Mouse (Mus musculus): ENCODE data around the gene Jmjd4.

Jmjd4 gene

DNA sequence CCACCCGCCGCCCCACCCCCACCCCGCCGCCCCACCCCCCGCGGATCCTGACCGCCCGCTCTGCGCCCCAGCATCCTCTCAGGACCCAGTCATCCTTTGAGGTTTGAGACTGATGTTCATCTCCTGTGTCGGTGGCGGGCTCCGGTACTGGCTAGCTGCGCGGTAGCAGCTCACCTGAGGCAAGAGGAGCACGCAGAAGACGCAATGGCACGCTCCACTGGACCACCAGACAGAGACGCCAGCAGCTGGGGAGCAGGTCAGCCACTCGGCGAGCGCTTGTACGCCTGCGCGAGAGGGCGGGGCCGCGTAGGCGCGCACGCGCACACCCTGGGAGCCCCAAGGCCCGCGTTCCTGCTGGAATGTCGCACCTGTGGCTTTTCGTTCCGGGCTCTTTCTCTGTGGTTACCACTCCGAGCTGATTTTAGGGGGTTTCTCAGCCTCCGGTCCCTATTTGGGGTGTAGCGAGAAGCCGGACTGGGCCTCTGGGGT lies at the start of gene Jmjd4:
Jmjd4 (plus strand) TSS at position 305 of the 489 bp plus-strand sequence.
- peak; percentile 91 to 93 for DNase-seq

DNA sequence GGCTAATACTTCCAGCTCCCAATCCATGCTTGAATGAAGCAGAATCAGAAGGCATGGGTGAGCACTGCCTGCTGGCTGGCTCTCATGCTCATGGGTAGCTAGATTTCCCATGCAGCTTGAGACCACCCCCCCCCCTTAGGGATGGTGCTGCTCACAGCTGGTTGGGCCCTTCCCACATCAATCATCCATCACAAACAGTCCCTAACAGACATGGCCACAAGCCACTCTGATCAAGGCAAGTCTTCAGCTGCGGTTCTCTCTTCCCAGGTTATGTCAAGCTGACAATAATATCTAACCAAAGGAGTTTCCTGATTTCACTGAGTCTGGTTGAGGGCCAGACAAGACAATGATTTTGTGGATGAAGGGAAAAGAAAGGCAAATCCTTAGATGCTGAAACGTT lies 49.0 kb upstream of the Jmjd4 start:
- no peak for DNase-seq

- no peak for DNase-seq
Measured at GRCm38 (mm10) chr11:59405761-59406160, 44.1 kb upstream of the Jmjd4 start.

DNA sequence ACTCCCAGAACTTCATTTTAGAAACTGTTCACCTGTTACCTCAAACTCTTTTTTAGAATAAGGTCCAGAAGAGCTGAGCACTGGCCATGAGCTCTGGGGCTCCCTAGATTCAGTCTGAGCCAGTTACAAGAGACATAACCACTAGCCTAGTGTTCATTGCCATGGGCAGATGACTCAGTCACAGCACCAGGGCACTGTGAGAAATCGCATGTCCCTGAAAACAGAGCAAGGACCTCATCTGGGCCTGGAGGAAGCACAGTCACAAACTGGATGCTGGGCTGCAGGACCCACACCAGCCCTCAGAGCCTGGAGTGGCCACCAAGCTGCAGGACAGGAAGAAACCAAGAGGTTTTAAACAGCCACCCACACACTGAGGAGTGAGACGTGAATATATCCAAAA lies 39.0 kb upstream of the Jmjd4 start:
- no peak for DNase-seq

DNA sequence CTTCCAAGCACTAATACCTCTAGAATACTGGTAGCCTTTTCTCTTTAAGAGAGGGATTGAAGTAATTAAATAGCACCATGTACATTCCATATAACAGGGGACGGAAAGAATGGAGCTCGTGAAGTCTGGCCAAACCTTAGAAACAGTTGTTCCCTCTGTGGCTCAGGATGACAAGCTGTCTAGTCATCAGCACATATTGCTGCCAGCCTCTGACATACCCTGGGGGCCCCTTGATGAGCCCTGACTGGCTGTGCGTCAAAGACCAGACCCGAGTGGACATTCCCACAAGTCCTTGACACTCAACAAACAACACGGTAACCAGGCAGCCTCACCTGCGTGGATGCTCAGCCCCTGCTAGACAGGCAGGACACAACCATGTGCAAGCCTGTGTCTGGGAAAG lies 37.8 kb upstream of the Jmjd4 start:
- DNase-seq, result no peak

- DNase-seq, result no peak
Measured at GRCm38 (mm10) chr11:59412999-59413863, 36.6 kb upstream of the Jmjd4 start.

GRCm38 (mm10) chr11:59418708-59419107 lies 31.1 kb upstream of the Jmjd4 start:
- peak; percentile 7 to 25 for DNase-seq

DNA sequence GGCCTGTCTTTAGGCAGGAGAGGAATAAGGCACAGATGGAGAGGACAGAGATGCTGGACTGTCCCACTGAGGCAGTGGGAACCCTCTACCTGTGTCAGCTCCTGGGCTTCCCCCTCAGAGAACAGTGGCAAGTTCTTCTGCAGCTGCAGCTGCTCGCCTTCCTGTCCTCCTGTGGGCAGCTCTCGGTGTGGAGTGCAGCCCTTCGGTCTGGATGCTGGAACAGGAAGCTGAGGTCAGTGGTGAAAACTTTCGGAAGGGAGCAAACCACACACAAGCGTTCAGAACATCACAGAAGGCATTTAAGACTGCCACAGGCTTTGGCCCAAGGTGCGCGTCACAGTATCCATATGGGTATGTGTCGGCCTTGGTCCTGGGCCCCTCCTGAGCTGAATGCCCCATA lies 28.4 kb upstream of the Jmjd4 start:
- DNase-seq, result no peak

DNA sequence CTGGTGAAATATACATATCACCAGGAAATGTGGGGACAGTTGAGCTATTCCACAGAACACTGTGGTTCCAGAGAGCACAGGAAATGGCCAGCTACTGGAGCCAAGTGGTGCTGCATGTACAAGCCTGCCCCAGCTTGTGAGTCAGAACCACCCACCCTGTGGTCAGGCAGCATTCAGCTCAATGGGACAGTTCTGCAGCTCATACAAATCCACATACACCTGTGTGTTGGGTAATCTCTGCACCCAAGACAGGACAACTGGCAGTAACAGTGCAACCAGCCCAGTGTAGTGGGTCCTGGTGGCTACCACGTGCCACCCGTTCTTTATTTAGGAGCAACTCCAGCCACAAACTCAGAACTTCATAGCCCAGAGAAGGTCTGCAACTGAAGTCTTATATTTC lies 27.9 kb upstream of the Jmjd4 start:
- DNase-seq, result no peak

DNA sequence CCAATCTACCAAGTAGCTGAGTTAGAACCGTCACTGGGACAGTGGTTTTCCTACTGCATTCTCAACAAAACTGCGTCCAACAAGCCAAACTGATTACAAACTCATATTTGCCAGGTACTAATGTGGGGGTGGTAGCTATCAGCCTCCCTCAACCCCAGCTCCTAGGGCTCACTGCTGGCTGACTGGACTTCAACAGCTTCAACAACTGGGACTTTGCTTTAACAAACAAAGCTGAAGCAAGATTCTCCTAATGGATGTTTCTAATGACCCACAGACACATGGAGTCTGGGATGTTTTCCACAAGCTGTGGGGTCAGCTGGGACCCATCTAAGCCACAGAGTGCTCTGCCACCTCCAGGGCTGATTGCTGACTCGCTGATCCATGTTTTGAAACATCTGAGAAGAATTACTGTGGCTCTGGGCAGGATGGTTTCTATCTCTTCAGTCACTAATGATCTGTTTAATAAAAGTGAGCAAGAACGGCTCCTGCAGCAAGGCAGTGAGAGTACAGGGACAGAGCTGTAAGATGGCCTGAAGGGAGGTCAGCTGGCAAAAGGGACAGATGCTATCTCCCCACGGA lies 26.7 kb upstream of the Jmjd4 start:
- DNase-seq, result no peak

DNA sequence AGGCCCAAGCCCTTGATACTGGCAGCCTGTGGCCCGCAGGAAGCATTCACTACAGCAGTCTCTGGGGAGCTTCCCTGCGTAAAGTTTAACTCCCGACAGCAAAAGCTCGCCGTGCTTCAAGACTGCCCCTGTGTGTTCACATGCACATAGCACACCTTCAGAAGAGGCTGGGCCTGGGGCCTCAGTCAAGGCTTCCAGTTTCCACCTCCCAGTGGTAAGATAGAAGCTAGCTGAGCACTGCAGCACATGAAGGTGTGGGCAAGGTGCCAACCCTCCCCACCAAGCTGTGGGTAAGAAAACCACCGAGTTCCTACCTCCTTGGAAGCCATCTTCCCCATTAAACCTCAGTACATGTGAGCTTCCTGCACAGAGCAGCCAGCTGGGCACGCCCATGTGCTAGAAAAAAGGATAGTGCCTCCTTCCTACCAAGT lies 24.2 kb upstream of the Jmjd4 start:
- no peak for DNase-seq

DNA sequence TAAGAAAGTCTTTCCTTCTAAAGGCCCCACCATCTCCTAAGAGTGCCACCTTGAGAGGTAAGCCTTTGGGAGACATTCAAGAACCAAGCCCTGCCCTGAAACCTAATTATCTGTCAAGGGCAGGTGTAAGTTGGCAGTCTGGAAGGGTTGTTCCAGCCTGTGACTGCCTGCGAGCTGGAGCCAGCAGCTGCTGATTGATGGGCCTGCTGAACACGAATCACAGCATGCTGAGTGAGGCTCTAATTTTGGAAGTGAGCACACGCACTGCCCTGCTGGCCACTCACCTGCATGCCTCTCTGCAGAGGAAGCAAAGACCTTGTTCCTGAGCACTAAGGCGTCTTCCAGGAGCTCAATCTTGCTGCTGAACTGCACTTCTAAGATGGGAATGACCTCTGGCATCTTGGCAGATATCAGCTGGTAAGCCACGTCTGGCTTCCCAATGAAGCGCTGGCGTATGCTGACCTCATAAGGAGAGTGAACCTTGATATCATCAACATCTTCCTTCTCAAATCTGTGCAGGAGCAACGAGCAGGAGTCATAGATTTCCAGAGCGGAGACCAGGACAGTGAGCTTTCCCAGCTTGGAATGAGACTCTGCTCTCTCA lies 21.7 kb upstream of the Jmjd4 start:
- no peak for DNase-seq

- no peak for DNase-seq
Measured at GRCm38 (mm10) chr11:59429959-59430358, 19.9 kb upstream of the Jmjd4 start.

DNA sequence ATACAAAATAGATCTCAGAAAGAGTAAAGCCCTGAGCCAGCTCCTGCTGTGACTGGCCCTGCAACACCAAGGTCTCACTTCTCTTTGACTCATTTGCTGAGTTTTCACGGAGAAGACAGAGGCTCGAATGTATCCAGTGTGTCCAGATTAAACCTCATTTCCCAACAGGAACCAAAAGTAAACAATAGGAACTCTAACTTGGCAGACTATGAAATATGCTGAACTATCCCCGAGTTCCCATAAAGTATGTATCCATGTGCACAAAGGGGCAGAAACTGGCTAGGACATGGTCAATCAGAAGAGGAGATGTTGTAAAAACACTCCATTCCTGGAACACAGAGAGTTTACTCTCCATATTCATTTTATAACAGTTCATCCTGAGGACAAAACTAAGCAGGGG lies 17.6 kb upstream of the Jmjd4 start:
- DNase-seq, result no peak

DNA sequence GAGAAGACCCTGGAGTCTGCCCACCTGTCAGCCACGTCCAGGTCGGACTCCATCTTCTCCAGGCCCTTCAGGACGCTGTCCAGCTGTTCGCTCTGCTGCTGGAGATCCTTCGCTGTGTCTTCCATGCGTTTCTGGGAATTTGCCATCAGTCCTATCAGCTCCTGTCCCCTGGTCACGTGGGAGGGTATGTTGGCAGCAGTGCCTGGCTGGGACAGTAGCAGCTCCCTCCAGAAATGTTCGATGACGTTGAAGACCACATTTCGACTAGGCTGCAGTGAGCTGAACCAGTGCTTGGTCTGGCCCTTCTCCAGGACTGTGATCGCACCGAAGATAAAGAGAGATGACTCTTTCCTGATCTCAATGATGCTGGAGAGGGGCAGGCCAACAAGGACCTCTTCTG lies 11.9 kb upstream of the Jmjd4 start:
- no peak for DNase-seq

GRCm38 (mm10) chr11:59443102-59443501 lies 6.7 kb upstream of the Jmjd4 start:
- peak; percentile 36 to 39 for DNase-seq

- DNase-seq, result no peak
Measured at GRCm38 (mm10) chr11:59450230-59450771, 456 bp downstream of the Jmjd4 start.

GRCm38 (mm10) chr11:59451086-59451485 lies 1.2 kb downstream of the Jmjd4 start, which contains the start of gene Snap47:
Snap47 (minus strand) TSS chr11:59451186.
- DNase-seq, result no peak

GRCm38 (mm10) chr11:59456346-59456745 lies 6.5 kb downstream of the Jmjd4 start:
- no peak for DNase-seq

- no peak for DNase-seq
Measured at GRCm38 (mm10) chr11:59456891-59457290, 7.0 kb downstream of the Jmjd4 start.

DNA sequence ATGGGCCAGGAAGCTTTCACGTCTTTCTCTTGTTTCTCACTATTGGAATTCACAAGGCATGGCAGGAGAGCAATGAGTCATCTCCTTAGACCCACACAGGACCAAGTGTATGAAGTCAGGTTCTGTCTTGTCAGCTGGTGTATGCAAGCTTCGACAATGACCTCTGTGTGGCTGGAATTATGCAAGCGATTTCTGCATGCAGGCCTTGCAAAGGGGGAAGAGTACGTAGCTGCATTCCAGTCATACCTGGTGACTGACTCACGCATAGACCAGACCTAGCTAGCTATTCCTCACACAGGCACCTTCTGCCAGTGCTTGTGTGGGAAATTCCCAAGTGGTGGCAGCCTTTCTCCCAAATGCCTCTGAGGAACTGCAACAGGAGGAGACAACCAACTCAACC lies 9.1 kb downstream of the Jmjd4 start:
- DNase-seq, result no peak

DNA sequence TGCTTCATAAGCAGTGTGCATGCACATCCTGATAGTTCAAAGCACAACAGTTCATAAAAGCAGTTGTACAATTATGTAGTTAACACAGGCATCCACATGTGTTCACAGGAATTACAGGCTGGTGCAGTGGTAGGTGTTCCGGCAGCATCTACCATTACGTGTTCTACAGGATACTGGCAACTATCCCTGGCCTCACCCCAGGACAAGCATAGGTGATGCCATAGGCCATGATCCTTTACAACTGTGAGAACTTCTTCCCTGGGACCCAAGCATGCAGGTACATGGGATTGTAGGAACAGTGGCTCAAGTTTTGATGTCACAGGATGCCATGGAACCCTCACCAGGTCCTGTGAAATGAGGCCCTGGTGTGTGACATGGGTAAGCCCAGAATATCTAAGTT lies 10.6 kb downstream of the Jmjd4 start:
- DNase-seq, result no peak
